Mouse (Mus musculus) embryo, embryonic 11.5 days (tissue): ENCODE data around the gene B2m.
"Not testable (repeated sequence)": the region's sequence is repeated elsewhere in the genome, so short reads cannot be mapped to it uniquely, and the experiment has no call there.

ENCODE experiments used
- DNase-seq: peaks from one replicate; pipeline ENCODE4 v3.0.0-alpha.2; 2012; ENCODE audit warnings: low read depth, low spot score

The B2m gene

DNA sequence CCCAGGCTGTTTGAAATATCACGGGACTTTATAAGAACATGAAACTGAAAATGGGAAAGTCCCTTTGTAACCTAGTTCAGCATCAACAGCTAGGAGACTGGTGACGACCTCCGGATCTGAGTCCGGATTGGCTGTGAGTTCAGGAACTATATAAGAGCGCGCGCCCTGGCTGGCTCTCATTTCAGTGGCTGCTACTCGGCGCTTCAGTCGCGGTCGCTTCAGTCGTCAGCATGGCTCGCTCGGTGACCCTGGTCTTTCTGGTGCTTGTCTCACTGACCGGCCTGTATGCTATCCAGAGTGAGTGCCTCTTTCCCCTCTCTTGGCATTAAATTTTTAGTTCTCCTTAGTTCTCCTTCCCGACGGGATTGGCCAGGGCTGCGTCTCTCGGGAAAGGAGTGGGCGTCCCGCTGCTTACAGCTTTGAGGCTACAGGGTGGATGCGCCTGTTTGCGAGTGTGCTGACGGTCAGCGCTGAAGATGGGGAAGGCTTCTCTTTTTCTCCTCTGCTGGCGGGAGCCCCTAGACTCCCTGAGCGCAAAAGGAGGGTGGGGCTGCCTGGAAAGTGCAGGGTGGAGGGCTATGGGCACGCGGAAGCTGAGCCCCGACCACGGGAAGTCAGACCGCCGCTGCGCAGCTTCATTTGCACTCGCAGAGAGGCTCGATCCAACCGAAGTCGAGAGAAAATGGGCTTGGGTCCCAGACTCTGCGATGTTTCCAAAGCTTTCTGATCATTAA, at the start of gene B2m:
Gene B2m (plus strand): TSS at position 179 of the 734 bp plus-strand sequence.
- DNase-seq, result peak; percentile 88

- DNase-seq, result not testable (repeated sequence)
Measured at GRCm38 (mm10) chr2:122097686-122098085, 49.8 kb upstream of the B2m start.

DNA sequence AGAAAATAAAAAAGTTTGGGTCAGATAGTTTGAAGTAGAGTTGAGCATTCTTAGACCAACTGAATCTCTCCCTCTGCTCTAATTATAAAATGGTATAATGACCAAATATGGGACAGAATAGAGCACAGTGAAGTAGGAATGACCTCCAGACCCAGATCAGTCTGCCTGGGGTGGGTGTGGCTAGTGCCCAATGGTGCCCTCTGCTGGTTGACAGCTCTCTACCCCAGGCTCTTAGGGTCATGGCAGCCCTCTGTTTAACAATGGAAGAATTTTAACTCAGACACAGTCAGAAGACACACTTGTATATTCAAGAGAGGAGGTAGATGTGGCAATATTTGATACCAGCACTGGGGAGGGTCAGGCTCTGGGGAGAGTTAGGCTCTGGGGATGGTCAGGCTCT, 45.4 kb upstream of the B2m start:
- DNase-seq, result no peak

GRCm38 (mm10) chr2:122108101-122108500, 39.4 kb upstream of the B2m start:
- no peak for DNase-seq

DNA sequence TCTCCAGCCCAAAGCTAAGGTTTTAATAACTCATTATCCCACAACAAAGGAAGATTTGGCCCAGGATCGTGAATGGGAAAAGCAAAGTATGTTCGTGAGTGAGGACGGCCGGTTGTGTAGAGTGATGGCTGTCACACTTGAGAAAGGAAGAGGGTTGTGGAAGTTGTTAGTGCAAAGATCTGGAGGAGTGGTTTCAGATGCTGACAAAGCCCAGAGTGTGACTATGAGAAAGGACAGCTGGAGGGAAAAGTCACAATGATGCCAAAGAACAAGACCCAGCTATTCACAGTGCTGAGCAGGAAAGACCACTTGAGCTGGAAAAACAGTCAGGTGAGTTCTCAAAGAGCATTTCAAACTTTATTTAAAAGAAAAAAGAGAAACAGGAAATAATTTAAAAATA, 37.8 kb upstream of the B2m start:
- DNase-seq, result no peak

DNA sequence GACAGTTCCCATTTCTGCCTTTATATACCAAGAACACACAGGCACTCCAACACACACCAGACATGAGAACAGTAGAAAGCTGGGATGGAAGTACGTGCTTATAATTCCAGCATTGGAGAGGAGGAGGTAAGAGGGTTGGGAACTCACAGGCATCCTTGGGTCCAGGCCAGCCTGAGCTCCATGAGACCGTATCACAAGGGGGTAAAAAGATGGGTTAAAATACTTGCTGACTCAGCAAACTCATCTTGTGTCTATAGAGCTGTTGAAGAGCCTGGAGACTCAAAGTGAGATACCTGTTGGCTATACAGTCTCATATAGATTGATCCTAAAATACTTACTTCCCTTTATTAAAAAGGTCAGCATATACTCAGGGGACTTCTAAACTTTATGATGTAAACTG, 30.6 kb upstream of the B2m start:
- no peak for DNase-seq

GRCm38 (mm10) chr2:122117961-122118958, 29.2 kb upstream of the B2m start, which contains the start of gene Spg11:
Gene Spg11, minus strand, starts transcription at chr2:122118386.
- peak; percentile 94 for DNase-seq

DNA sequence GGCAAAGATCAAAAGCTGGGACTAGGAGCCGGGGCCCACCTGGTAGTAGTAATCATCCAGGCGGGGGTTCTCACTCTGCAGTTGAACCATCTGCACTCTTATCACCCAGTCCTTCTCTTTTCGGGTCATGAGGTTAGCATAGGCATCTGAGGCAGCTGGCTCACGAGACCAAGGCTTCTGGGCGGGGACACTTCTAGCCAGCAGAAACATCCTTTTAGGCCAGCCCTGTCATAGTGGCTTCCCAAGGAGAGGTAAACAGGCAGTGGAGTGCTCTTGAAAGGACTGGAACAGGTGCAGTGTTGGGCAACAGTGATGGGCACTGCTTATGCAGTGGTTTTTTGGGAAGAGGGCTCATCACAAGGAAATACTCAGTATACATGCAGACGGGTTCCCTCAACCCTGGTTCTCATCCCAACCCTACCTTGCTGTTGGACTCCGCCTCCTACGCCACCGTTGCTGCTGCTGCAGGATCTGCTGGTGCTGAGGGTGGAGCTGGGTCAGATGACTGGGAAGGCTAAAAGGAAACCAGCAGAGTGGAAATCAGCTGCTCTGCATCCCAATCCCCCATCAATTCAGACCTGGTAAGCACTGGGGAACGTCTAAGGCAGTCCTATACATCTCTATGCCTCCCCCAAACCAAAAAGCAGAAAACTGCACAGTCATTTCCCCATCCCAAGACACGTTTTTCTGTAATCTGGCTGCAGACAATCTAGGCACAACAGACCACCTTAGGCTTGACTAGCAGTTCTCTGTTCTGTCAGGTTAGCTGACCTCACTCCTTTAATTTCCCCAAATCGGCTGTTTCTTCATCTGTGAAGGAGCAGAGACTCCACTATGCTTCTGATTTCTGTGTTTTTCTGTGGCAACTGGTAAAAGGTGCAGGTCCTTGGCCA, 21.6 kb upstream of the B2m start:
- DNase-seq, result no peak

DNA sequence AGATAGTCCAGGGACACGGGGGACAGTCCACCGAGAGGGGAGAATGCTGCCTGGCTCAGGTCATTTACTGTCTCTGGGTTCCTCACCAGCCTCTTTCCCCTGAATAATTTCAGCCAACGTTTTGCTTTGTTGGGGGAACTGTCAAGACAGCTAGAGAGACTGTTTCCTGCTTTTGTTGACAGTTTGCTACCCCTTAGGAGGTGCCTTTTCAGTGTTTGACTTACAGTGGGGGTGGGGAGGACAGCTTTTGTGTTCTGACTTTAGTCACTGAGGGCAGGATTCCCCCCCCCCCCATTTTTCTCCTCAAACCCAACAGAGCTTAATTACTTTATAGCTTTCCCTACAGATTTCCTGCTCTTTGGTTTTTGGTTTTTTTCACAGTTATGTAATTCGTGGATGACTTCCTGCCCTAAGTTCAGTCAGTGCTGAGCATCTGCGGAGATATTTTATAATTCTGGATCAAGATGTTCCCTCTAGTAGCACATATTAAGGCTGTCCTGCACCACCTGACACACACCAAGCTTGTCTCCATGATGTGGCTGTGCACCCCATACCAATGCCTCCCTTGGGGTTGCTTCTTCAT, 20.6 kb upstream of the B2m start:
- no peak for DNase-seq

DNA sequence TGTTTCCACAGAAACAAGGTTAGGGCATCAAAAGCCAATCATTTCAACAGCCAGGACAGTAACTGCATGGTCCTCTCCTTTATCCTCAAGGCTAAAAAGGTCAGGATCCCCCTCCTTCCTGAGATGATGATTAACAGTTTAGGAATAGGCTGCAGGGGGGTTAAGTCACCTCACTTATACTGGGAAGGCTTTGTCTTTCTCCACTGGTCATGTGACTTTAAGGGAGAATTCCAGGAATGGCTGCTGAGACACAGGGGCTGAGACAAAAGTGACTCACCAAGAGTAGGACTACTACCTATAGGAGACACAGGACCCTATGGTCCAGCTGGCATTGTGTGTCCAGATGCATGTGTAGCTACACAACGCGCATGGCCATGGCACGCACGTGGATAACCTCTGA, 19.9 kb upstream of the B2m start:
- no peak for DNase-seq

DNA sequence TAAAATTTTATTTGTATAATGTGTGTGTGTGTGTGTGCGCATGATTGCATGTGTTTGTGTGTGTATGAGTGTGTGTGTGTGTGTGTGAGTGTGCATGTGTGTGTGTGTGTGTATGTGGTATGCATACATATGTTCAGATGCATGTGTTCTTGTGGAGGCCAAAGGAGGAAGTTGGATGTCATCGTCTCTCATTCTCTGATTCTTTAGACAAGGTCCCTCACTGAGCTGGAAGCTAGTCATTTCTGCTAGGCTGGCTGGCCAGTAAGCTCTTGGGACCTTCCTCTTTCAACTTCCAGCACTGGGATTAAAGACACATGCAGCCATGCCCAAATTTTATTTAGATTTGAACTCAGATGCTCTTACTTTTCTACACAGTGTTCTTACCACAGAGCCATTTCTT, 15.4 kb upstream of the B2m start:
- DNase-seq, result no peak

DNA sequence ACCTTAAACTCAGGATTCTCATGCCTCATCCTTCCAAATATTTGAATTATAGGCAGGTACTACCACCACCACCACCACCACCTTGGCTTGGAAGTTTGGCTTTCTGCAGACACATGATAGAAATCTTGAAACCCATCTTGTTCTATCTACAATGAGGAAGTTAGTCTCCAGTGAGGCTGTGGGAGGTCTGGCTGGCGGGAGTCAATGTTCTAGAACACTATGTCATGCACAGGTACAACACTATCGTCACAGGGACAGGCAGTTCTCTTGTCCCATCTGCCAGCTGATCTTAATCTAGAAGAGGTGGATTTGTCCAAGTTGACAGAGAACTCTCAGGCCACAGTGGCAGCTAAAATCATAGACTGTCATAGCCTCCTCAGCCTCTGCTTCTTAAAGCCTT, 14.9 kb upstream of the B2m start:
- no peak for DNase-seq

DNA sequence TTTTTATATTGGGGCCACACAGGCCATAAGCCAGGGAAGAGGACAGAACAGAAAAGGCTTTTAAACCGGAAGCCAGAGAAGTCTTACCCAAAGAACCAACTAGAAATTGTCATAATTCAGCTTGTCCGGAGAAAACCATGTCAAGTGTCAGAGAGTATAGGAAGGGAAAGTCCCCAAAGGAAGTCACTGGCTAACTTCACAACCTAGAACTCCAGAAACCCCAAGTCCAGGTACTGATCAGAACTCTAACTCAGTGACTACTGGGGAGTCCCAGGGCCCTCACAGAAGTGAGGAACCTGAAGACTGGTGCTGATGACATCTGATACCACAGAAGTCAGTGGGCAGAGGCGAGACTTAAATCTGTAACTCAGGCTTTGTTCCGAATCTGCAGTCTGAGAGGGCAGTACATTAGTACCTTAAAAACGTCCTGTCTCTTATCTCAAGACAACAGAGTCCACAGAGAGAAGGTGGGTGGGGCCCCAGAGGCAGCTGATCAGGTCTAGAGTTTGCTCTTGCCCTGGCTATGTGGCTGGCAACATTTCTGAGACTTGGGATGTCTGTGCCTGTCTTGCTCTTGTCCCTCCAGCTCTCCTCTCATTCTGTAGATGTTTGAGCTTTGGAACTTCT, 9.5 kb upstream of the B2m start:
- no peak for DNase-seq

DNA sequence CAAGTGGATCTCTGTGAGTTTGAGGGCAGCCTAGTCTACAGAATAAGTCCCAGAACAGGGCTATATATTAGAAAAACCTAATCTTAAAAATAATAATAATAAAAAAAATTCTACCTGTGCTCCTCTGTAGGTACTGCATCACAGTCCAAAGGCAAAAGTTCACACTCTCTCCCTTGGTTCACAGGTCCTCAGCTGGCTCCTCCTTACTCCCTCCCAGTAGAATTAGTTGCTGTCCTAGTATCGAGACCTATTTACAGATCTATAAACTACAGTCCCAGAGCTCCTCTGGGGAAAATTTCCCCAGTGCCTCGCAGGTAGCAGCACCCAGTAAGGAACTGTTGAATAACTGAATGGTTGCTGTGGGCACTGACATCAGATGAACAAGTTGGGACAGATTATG, 6.7 kb upstream of the B2m start:
- no peak for DNase-seq

DNA sequence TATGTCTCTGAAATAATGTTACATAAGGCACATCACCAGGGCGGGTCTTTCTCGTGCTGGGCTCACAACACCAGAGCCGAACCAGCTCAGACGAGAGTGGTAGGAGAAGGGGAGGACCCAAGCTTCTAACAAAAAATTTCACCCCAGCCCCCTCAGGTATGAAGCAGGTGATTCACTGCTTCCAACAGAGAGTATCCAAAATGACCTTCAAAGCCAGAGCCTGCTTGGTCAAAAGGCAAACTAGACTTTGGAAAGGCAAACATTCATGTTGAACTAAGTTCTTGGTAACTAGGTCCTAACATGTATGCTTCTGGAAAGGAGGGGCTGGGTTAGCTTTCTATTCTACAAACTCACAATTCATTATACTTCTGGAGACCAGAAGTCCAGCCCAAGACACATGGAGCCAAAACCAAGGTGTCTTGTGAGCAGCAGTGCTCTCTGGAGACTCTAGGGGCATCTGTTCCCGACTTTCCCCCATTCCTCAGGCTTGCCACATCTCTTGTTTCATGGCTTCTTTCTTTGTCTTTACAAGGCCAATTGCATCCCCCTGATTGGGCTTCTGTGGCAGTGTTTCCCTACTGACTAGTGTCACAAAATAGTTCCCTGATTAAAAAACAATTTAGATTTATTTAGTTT, 6.0 kb upstream of the B2m start:
- no peak for DNase-seq

- no peak for DNase-seq
Measured at GRCm38 (mm10) chr2:122143111-122143510, 4.4 kb upstream of the B2m start.

DNA sequence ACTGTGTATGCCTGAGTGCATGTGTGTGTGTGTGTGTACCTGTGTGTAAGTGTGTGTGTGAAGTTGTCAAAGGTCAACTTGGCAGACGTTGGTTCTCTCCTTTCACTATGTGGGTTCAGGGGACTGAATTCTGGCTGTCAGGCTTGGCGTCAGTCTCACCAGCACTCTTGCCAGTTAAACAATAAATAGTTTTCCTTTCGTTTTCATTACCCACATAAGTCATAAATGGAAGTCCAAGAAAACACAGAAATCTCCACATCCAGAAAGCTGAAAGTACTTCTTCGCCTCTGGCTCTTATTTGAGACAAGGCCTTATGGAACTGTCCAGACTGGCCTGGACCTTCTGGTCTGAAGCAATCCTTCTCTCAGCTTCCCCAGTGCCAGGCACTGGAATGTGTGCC, 1.7 kb upstream of the B2m start:
- DNase-seq, result no peak

- no peak for DNase-seq
Measured at GRCm38 (mm10) chr2:122146687-122147086, 799 bp upstream of the B2m start.

DNA sequence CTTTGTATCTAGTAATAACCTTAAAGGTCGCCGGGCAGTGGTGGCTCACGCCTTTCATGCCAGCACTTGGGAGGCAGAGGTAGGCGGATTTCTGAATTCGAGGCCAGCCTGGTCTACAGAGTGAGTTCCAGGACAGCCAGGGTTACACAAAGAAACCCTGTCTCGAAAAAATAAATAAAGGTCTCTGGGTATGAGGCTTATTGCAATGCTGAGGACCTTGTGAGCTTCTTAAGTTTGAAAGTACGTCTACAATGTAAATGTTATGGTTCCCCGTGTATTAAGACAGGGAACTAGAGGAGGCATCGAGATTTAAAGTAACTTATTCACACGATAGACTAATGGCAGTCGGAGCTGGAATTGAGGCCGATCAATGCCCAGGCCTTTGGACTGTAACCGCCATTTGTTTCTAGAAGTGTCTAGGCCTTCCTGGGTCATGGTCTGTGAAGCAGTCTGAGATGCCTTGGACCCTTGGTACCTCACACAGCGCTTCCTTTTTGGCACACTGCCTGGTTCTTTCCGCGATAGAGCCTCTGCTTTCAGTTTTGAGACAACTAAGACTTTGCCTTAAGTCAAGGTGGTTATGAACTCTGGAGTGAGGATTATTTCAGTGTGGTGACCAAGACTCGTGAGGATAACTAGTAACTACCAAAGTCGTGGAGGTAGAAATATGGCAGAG, 894 bp downstream of the B2m start:
- no peak for DNase-seq

- DNase-seq, result no peak
Measured at GRCm38 (mm10) chr2:122149316-122149715, 1.8 kb downstream of the B2m start.
